Mouse (Mus musculus) activated CD4-positive, CD25-positive, alpha-beta regulatory T cell, adult 4 months (primary cell): ENCODE results near the gene Pou2f1. TPM values are rescaled to one million over a fixed set of nuclear protein-coding genes. Genes with fewer than 3 reads are reported as not detected.

Experiments used
- ATAC-seq: one replicate; pipeline ENCODE4 v1.8.0; 2017
- polyA plus RNA-seq, 2 experiments: library from polyadenylated mRNA; unstranded; fragments of 100-300 nt; shearing (Covaris generic); gene quantifications; one replicate each; pipeline ENCODE4 v1.2.1; 2017

The Pou2f1 gene
- polyA plus RNA-seq, 2 experiments from 2014 or later: 34.8 to 36.9 TPM

- peak; percentile 53 for ATAC-seq
Measured at GRCm38 (mm10) chr1:165844466-165844951, 158.0 kb downstream of the Pou2f1 start.

- peak; percentile 1 for ATAC-seq
Measured at GRCm38 (mm10) chr1:165843586-165843985, 158.9 kb downstream of the Pou2f1 start.

- no peak for ATAC-seq
Measured at GRCm38 (mm10) chr1:165842170-165842569, 160.3 kb downstream of the Pou2f1 start.

- peak; percentile 5 for ATAC-seq
Measured at GRCm38 (mm10) chr1:165840548-165841230, 161.8 kb downstream of the Pou2f1 start.

- ATAC-seq: no peak
Measured at GRCm38 (mm10) chr1:165839201-165839600, 163.3 kb downstream of the Pou2f1 start.

GRCm38 (mm10) chr1:165837546-165837945 lies 164.9 kb downstream of the Pou2f1 start:
- ATAC-seq: peak; percentile 45

GRCm38 (mm10) chr1:165836461-165836860 lies 166.0 kb downstream of the Pou2f1 start:
- ATAC-seq: no peak

GRCm38 (mm10) chr1:165834633-165834975 lies 167.9 kb downstream of the Pou2f1 start:
- ATAC-seq: no peak

- ATAC-seq: no peak
Measured at GRCm38 (mm10) chr1:165833910-165834632, 168.4 kb downstream of the Pou2f1 start.

GRCm38 (mm10) chr1:165833244-165833643 lies 169.2 kb downstream of the Pou2f1 start:
- no peak for ATAC-seq

- no peak for ATAC-seq
Measured at GRCm38 (mm10) chr1:165829890-165830289, 172.6 kb downstream of the Pou2f1 start.

GRCm38 (mm10) chr1:165828615-165829014 lies 173.9 kb downstream of the Pou2f1 start:
- peak; percentile 18 for ATAC-seq

- ATAC-seq: peak; percentile 51
Measured at GRCm38 (mm10) chr1:165828173-165828572, 174.3 kb downstream of the Pou2f1 start.

- peak; percentile 55 for ATAC-seq
Measured at GRCm38 (mm10) chr1:165822031-165822430, 180.4 kb downstream of the Pou2f1 start.

GRCm38 (mm10) chr1:165819147-165819546 lies 183.3 kb downstream of the Pou2f1 start:
- ATAC-seq: no peak

GRCm38 (mm10) chr1:165818145-165818860 lies 184.2 kb downstream of the Pou2f1 start:
- no peak for ATAC-seq

GRCm38 (mm10) chr1:165817264-165817663 lies 185.2 kb downstream of the Pou2f1 start:
- ATAC-seq: no peak

GRCm38 (mm10) chr1:165816391-165816790 lies 186.1 kb downstream of the Pou2f1 start:
- peak; percentile 64 for ATAC-seq

Other genes with a start within 250 kb of the Pou2f1 start
- gene Creg1, start 238.9 kb downstream of the Pou2f1 start, polyA plus RNA-seq: 10 to 100 TPM; 24.1 to 24.2 TPM
- 100 to 1,000 TPM; 370 TPM for gene Cd247, start 214.0 kb downstream of the Pou2f1 start, polyA plus RNA-seq
- gene Dusp27, start 125.2 kb upstream of the Pou2f1 start, polyA plus RNA-seq: not detected
- gene Gpa33, start 127.6 kb upstream of the Pou2f1 start, polyA plus RNA-seq: not detected
- gene Mael, start 236.1 kb upstream of the Pou2f1 start, polyA plus RNA-seq: not detected